Mouse (Mus musculus): Measurements from ENCODE around the gene Grap. TPM values are rescaled to one million over a fixed set of nuclear protein-coding genes. Genes with fewer than 3 reads are reported as not detected.

Gene Grap
- polyA plus RNA-seq, 1 experiment from 2014 or later: 8.5 TPM

GRCm38 (mm10) chr11:61659011-61659858 is 6.2 kb downstream of the Grap start:
- no peaks in the 10 kb centered on the region for H3K36me3 ChIP-seq (ENCODE audit: control insufficient read depth, insufficient read depth, low read length)
- H3K9me3 ChIP-seq (ENCODE audit: control insufficient read depth, low read length): no peaks in the 10 kb centered on the region
- ATAC-seq (ENCODE audit: insufficient read depth, low FRiP score, low TSS enrichment): no peak
- no peak for DNase-seq (ENCODE audit: low spot score)
- H3K9ac ChIP-seq (ENCODE audit: low read length): no peak overlapping the region; the same call in 1 of the 2 replicates
- H3K4me2 ChIP-seq (ENCODE audit: low read depth): no peak overlapping the region
- no peak overlapping the region for H3K27ac ChIP-seq (ENCODE audit: low read depth, low read length)
- no peak overlapping the region for H3K4me3 ChIP-seq (ENCODE audit: low read depth, low read length)
- 83% methylated on average over 4 of the region's 4 CpGs for WGBS
- H3K27me3 ChIP-seq (ENCODE audit: control insufficient read depth, insufficient read depth, low read length): no peaks in the 10 kb centered on the region
- H3K4me1 ChIP-seq (ENCODE audit: control insufficient read depth, insufficient read depth, low read length): no peaks in the 10 kb centered on the region

- no peak overlapping the region for H3K27ac ChIP-seq (ENCODE audit: low read depth, low read length)
- no peak overlapping the region for H3K4me2 ChIP-seq (ENCODE audit: low read depth)
- no peaks in the 10 kb centered on the region for H3K27me3 ChIP-seq (ENCODE audit: control insufficient read depth, insufficient read depth, low read length)
- no peaks in the 10 kb centered on the region for H3K36me3 ChIP-seq (ENCODE audit: control insufficient read depth, insufficient read depth, low read length)
- ATAC-seq (ENCODE audit: insufficient read depth, low FRiP score, low TSS enrichment) (no peak), DNase-seq (ENCODE audit: low spot score) (no peak)
- WGBS: 91% methylated on average over 8 of the region's 8 CpGs
- no peaks in the 10 kb centered on the region for H3K9me3 ChIP-seq (ENCODE audit: control insufficient read depth, low read length)
- no peak overlapping the region for H3K4me3 ChIP-seq (ENCODE audit: low read depth, low read length)
- H3K9ac ChIP-seq (ENCODE audit: low read length): no peak overlapping the region
- H3K4me1 ChIP-seq (ENCODE audit: control insufficient read depth, insufficient read depth, low read length): no peaks in the 10 kb centered on the region
Observed at GRCm38 (mm10) chr11:61660001-61660400, 6.9 kb downstream of the Grap start.

GRCm38 (mm10) chr11:61660806-61661392 is 7.8 kb downstream of the Grap start:
- Histone ChIP-seq H3K27ac (ENCODE audit: low read depth, low read length) (no peak overlapping the region), H3K36me3 (ENCODE audit: control insufficient read depth, insufficient read depth, low read length) (no peaks in the 10 kb centered on the region), H3K9me3 (ENCODE audit: control insufficient read depth, low read length) (no peaks in the 10 kb centered on the region), H3K9ac (ENCODE audit: low read length) (no peak overlapping the region), H3K27me3 (ENCODE audit: control insufficient read depth, insufficient read depth, low read length) (no peaks in the 10 kb centered on the region), H3K4me2 (ENCODE audit: low read depth) (no peak overlapping the region), H3K4me1 (ENCODE audit: control insufficient read depth, insufficient read depth, low read length) (no peaks in the 10 kb centered on the region), H3K4me3 (ENCODE audit: low read depth, low read length) (no peak overlapping the region)
- whole genome bisulfite sequencing: 78% methylated on average over 7 of the region's 7 CpGs
- no peak for DNase-seq (ENCODE audit: low spot score)
- no peak for ATAC-seq (ENCODE audit: insufficient read depth, low FRiP score, low TSS enrichment)

GRCm38 (mm10) chr11:61662189-61662588 is 9.1 kb downstream of the Grap start:
- ATAC-seq (ENCODE audit: insufficient read depth, low FRiP score, low TSS enrichment) (no peak), DNase-seq (ENCODE audit: low spot score) (no peak)
- Histone ChIP-seq H3K9ac (ENCODE audit: low read length) (no peak overlapping the region), H3K9me3 (ENCODE audit: control insufficient read depth, low read length) (no peaks in the 10 kb centered on the region), H3K27me3 (ENCODE audit: control insufficient read depth, insufficient read depth, low read length) (no peaks in the 10 kb centered on the region), H3K4me1 (ENCODE audit: control insufficient read depth, insufficient read depth, low read length) (no peaks in the 10 kb centered on the region), H3K36me3 (ENCODE audit: control insufficient read depth, insufficient read depth, low read length) (no peaks in the 10 kb centered on the region), H3K4me3 (ENCODE audit: low read depth, low read length) (no peak overlapping the region), H3K4me2 (ENCODE audit: low read depth) (no peak overlapping the region), H3K27ac (ENCODE audit: low read depth, low read length) (no peak overlapping the region)
- WGBS: 93% methylated on average over 5 of the region's 5 CpGs

GRCm38 (mm10) chr11:61665401-61665800 is 12.3 kb downstream of the Grap start:
- 87% methylated on average over 4 of the region's 4 CpGs for WGBS
- Histone ChIP-seq H3K9me3 (ENCODE audit: control insufficient read depth, low read length) (no peaks in the 10 kb centered on the region), H3K4me1 (ENCODE audit: control insufficient read depth, insufficient read depth, low read length) (no peaks in the 10 kb centered on the region), H3K36me3 (ENCODE audit: control insufficient read depth, insufficient read depth, low read length) (no peaks in the 10 kb centered on the region), H3K4me2 (ENCODE audit: low read depth) (no peak overlapping the region), H3K9ac (ENCODE audit: low read length) (no peak overlapping the region), H3K27ac (ENCODE audit: low read depth, low read length) (no peak overlapping the region), H3K4me3 (ENCODE audit: low read depth, low read length) (no peak overlapping the region), H3K27me3 (ENCODE audit: control insufficient read depth, insufficient read depth, low read length) (no peaks in the 10 kb centered on the region)
- no peak for ATAC-seq (ENCODE audit: insufficient read depth, low FRiP score, low TSS enrichment)
- no peak for DNase-seq (ENCODE audit: low spot score)

GRCm38 (mm10) chr11:61665991-61666799 is 13.1 kb downstream of the Grap start:
- Histone ChIP-seq H3K27me3 (ENCODE audit: control insufficient read depth, insufficient read depth, low read length) (no peaks in the 10 kb centered on the region), H3K4me2 (ENCODE audit: low read depth) (no peak overlapping the region), H3K4me1 (ENCODE audit: control insufficient read depth, insufficient read depth, low read length) (no peaks in the 10 kb centered on the region), H3K36me3 (ENCODE audit: control insufficient read depth, insufficient read depth, low read length) (no peaks in the 10 kb centered on the region), H3K4me3 (ENCODE audit: low read depth, low read length) (no peak overlapping the region), H3K9me3 (ENCODE audit: control insufficient read depth, low read length) (no peaks in the 10 kb centered on the region), H3K27ac (ENCODE audit: low read depth, low read length) (no peak overlapping the region), H3K9ac (ENCODE audit: low read length) (no peak overlapping the region)
- WGBS: 48% methylated on average over 7 of the region's 7 CpGs
- DNase-seq (ENCODE audit: low spot score) (peak; percentile 49), ATAC-seq (ENCODE audit: insufficient read depth, low FRiP score, low TSS enrichment) (no peak)

GRCm38 (mm10) chr11:61667248-61667647 is 14.2 kb downstream of the Grap start:
- no peaks in the 10 kb centered on the region for H3K9me3 ChIP-seq (ENCODE audit: control insufficient read depth, low read length)
- no peak for ATAC-seq (ENCODE audit: insufficient read depth, low FRiP score, low TSS enrichment)
- DNase-seq (ENCODE audit: low spot score): no peak
- H3K27me3 ChIP-seq (ENCODE audit: control insufficient read depth, insufficient read depth, low read length): no peaks in the 10 kb centered on the region
- H3K4me3 ChIP-seq (ENCODE audit: low read depth, low read length): no peak overlapping the region
- H3K27ac ChIP-seq (ENCODE audit: low read depth, low read length): no peak overlapping the region
- no peak overlapping the region for H3K4me2 ChIP-seq (ENCODE audit: low read depth)
- 80% methylated on average over 5 of the region's 5 CpGs for WGBS
- H3K9ac ChIP-seq (ENCODE audit: low read length): no peak overlapping the region
- no peaks in the 10 kb centered on the region for H3K4me1 ChIP-seq (ENCODE audit: control insufficient read depth, insufficient read depth, low read length)
- H3K36me3 ChIP-seq (ENCODE audit: control insufficient read depth, insufficient read depth, low read length): no peaks in the 10 kb centered on the region

GRCm38 (mm10) chr11:61667782-61668181 is 14.7 kb downstream of the Grap start:
- Histone ChIP-seq H3K27ac (ENCODE audit: low read depth, low read length) (no peak overlapping the region), H3K27me3 (ENCODE audit: control insufficient read depth, insufficient read depth, low read length) (no peaks in the 10 kb centered on the region), H3K4me2 (ENCODE audit: low read depth) (no peak overlapping the region), H3K4me1 (ENCODE audit: control insufficient read depth, insufficient read depth, low read length) (no peaks in the 10 kb centered on the region), H3K9me3 (ENCODE audit: control insufficient read depth, low read length) (no peaks in the 10 kb centered on the region), H3K9ac (ENCODE audit: low read length) (no peak overlapping the region), H3K36me3 (ENCODE audit: control insufficient read depth, insufficient read depth, low read length) (no peaks in the 10 kb centered on the region), H3K4me3 (ENCODE audit: low read depth, low read length) (no peak overlapping the region)
- ATAC-seq (ENCODE audit: insufficient read depth, low FRiP score, low TSS enrichment) (no peak), DNase-seq (ENCODE audit: low spot score) (no peak)
- 85% methylated on average over 5 of the region's 5 CpGs for WGBS
